In genomic region chr3:66974501-66974900, GRCm38 (mm10) we compare ENCODE assay signal across 19 mouse cellular contexts. TPM values are rescaled to one million over a fixed set of nuclear protein-coding genes. Genes with fewer than 3 reads are reported as not detected.
DNase-seq lines count a peak whose midpoint lies in the region; ATAC-seq lines count a peak whose summit lies in the region.
"Had no signal": no experiment of that assay in that cellular context is flagged by ENCODE, and none has a peak within 500 bp of the region (broad histone marks: within the 10 kb centered on the region; RNA-seq: fewer than 3 reads in every experiment).

No protein-coding gene starts in this region.

- H3K27me3 ChIP-seq in embryonic facial prominence, embryonic 13.5 days = peaks cover 90% of the 10 kb centered on the region
- peaks cover 100% of the 10 kb centered on the region for H3K27me3 ChIP-seq in embryonic facial prominence, embryonic 10.5 days (replicated peaks; ENCODE audit: low read depth, poor library complexity, severe bottlenecking)
- peaks cover 74% of the 10 kb centered on the region for H3K27me3 ChIP-seq in limb, embryonic 10.5 days (ENCODE audit: low read depth, poor library complexity, severe bottlenecking)
- H3K27me3 ChIP-seq in midbrain, embryonic 12.5 days = peaks cover 69% of the 10 kb centered on the region
- H3K27me3 ChIP-seq in intestine, embryonic 16.5 days (replicated peaks; ENCODE audit: control insufficient read depth, insufficient read depth, low read length) = peaks cover 76% of the 10 kb centered on the region
- H3K27me3 ChIP-seq: CH12.LX had no signal

- no peak for ATAC-seq in embryonic facial prominence, embryonic 13.5 days (ENCODE audit: insufficient number of reproducible peaks, insufficient read depth, low FRiP score, low TSS enrichment, low read depth)
- ATAC-seq in midbrain, embryonic 12.5 days (ENCODE audit: low FRiP score, low read depth) = no peak
- ATAC-seq in intestine, embryonic 16.5 days = no peak

- H3K4me1 ChIP-seq in embryonic facial prominence, embryonic 13.5 days = peaks cover 32% of the 10 kb centered on the region
- peaks cover 44% of the 10 kb centered on the region for H3K4me1 ChIP-seq in embryonic facial prominence, embryonic 10.5 days
- H3K4me1 ChIP-seq in limb, embryonic 10.5 days = peaks cover 80% of the 10 kb centered on the region
- H3K4me1 ChIP-seq in midbrain, embryonic 12.5 days = peaks cover 23% of the 10 kb centered on the region
- peaks cover 6% of the 10 kb centered on the region; the same call in 1 of the 2 replicates for H3K4me1 ChIP-seq in intestine, embryonic 16.5 days (ENCODE audit: control insufficient read depth, insufficient read depth, low read length)

- H3K4me2 ChIP-seq in embryonic facial prominence, embryonic 13.5 days = peak overlapping the region; percentile 75
- H3K4me2 ChIP-seq in midbrain, embryonic 12.5 days (replicated peaks) = peak overlapping the region; percentile 82
- H3K4me2 ChIP-seq in intestine, embryonic 16.5 days (ENCODE audit: low read depth, low read length) = no peak overlapping the region

- no peak overlapping the region for H3K27ac ChIP-seq in embryonic facial prominence, embryonic 13.5 days
- H3K27ac ChIP-seq in embryonic facial prominence, embryonic 10.5 days (replicated peaks) = no peak overlapping the region
- H3K27ac ChIP-seq in limb, embryonic 10.5 days = peak overlapping the region; percentile 87
- no peak overlapping the region for H3K27ac ChIP-seq in midbrain, embryonic 12.5 days (replicated peaks)
- H3K27ac ChIP-seq in intestine, embryonic 16.5 days (ENCODE audit: low read length) = no peak overlapping the region
- H3K27ac ChIP-seq: liver, embryonic 12.5 days; stomach, postnatal 0 days had no signal

- 30% methylated on average over 3 of the region's 3 CpGs for WGBS in embryonic facial prominence, embryonic 13.5 days
- WGBS in embryonic facial prominence, embryonic 10.5 days = 10% methylated on average over 3 of the region's 3 CpGs
- 13% methylated on average over 3 of the region's 3 CpGs for WGBS in limb, embryonic 10.5 days
- 14% methylated on average over 3 of the region's 3 CpGs for WGBS in midbrain, embryonic 12.5 days
- WGBS in intestine, embryonic 16.5 days = 19% methylated on average over 3 of the region's 3 CpGs

- no peaks in the 10 kb centered on the region for H3K9me3 ChIP-seq in embryonic facial prominence, embryonic 13.5 days
- no peaks in the 10 kb centered on the region for H3K9me3 ChIP-seq in embryonic facial prominence, embryonic 10.5 days
- no peaks in the 10 kb centered on the region for H3K9me3 ChIP-seq in limb, embryonic 10.5 days (replicated peaks)
- H3K9me3 ChIP-seq in midbrain, embryonic 12.5 days = no peaks in the 10 kb centered on the region
- no peaks in the 10 kb centered on the region for H3K9me3 ChIP-seq in intestine, embryonic 16.5 days (ENCODE audit: control insufficient read depth, low read length)
- H3K9me3 ChIP-seq: liver, embryonic 12.5 days had no signal

- DNase-seq in embryonic facial prominence, embryonic 10.5 days (ENCODE audit: low spot score) = no peak
- DNase-seq in B cell, adult 2 months = peak; percentile 7 to 13
- no peak for DNase-seq in limb, embryonic 10.5 days (ENCODE audit: low spot score)
- no peak for DNase-seq in layer of hippocampus, adult 9-11 months
- no peak for DNase-seq in cerebellum, adult 11-12 months
- DNase-seq: adrenal gland, postnatal 36 days; cerebellum, adult 9-10 months; lung, adult 2 months; retina, postnatal 1 day; right cerebral cortex, postnatal 4 days had no signal

- no peak overlapping the region for H3K9ac ChIP-seq in embryonic facial prominence, embryonic 13.5 days
- H3K9ac ChIP-seq in midbrain, embryonic 12.5 days (replicated peaks) = no peak overlapping the region
- H3K9ac ChIP-seq in intestine, embryonic 16.5 days (ENCODE audit: low read depth, low read length) = no peak overlapping the region
- H3K9ac ChIP-seq: liver, embryonic 12.5 days had no signal

- no peak overlapping the region for H3K4me3 ChIP-seq in embryonic facial prominence, embryonic 13.5 days
- H3K4me3 ChIP-seq in embryonic facial prominence, embryonic 10.5 days = no peak overlapping the region
- H3K4me3 ChIP-seq in limb, embryonic 10.5 days = peak overlapping the region; percentile 73
- H3K4me3 ChIP-seq in midbrain, embryonic 12.5 days = 0 out of 2 replicates have a peak overlapping the region, but pooled peaks have one; percentile 51
- no peak overlapping the region for H3K4me3 ChIP-seq in intestine, embryonic 16.5 days (ENCODE audit: low read length)

- H3K36me3 ChIP-seq in embryonic facial prominence, embryonic 13.5 days = 0 out of 2 replicates have a peak, but pooled peaks cover 3% of the 10 kb centered on the region
- H3K36me3 ChIP-seq in embryonic facial prominence, embryonic 10.5 days (replicated peaks) = no peaks in the 10 kb centered on the region
- peaks cover 55% of the 10 kb centered on the region for H3K36me3 ChIP-seq in limb, embryonic 10.5 days
- no peaks in the 10 kb centered on the region for H3K36me3 ChIP-seq in midbrain, embryonic 12.5 days
- H3K36me3 ChIP-seq in intestine, embryonic 16.5 days (ENCODE audit: control insufficient read depth, insufficient read depth, low read length) = no peaks in the 10 kb centered on the region
- H3K36me3 ChIP-seq: liver, embryonic 12.5 days had no signal

RNA-seq across cellular contexts. Expression of gene Rsrc1, which starts 6.7 kb away (rescaled TPM):
- 44.5 and 49.7 TPM in 2 replicates for polyA plus RNA-seq in embryonic facial prominence, embryonic 13.5 days (2015; fragmentation: Nextera tagmentation; extraction: Ambion mirVana)
- polyA plus RNA-seq in embryonic facial prominence, embryonic 10.5 days (2016; fragmentation: Nextera tagmentation; extraction: Ambion mirVana) = 42.0 and 45.0 TPM in 2 replicates
- 54.6 and 54.7 TPM in 2 replicates for polyA plus RNA-seq in limb, embryonic 10.5 days (2016; fragmentation: Nextera tagmentation; extraction: Ambion mirVana)
- polyA plus RNA-seq in midbrain, embryonic 12.5 days (2016; fragmentation: Nextera tagmentation; extraction: Ambion mirVana) = 54.1 and 57.9 TPM in 2 replicates
- 18.9 and 21.1 TPM in 2 replicates for polyA plus RNA-seq in intestine, embryonic 16.5 days (2015; fragmentation: Nextera tagmentation; extraction: Ambion mirVana)

RNA-seq across cellular contexts. Expression of gene Shox2, which starts 7.1 kb away (rescaled TPM):
- polyA plus RNA-seq in embryonic facial prominence, embryonic 13.5 days (2015; fragmentation: Nextera tagmentation; extraction: Ambion mirVana) = 30.9 and 44.3 TPM in 2 replicates
- 8.5 and 10.8 TPM in 2 replicates for polyA plus RNA-seq in embryonic facial prominence, embryonic 10.5 days (2016; fragmentation: Nextera tagmentation; extraction: Ambion mirVana)
- 101 and 131 TPM in 2 replicates for polyA plus RNA-seq in limb, embryonic 10.5 days (2016; fragmentation: Nextera tagmentation; extraction: Ambion mirVana)
- 97.5 and 111 TPM in 2 replicates for polyA plus RNA-seq in midbrain, embryonic 12.5 days (2016; fragmentation: Nextera tagmentation; extraction: Ambion mirVana)
- polyA plus RNA-seq in intestine, embryonic 16.5 days (2015; fragmentation: Nextera tagmentation; extraction: Ambion mirVana) = 0.12 and 0.16 TPM in 2 replicates
- polyA plus RNA-seq: frontal cortex, adult 2 months; intestine, embryonic 14.5 days; kidney, embryonic 14.5 days had no signal

Comparison
In these comparisons a context has a peak if more than half of its experiments do, and no peak if none do; other contexts are left out.
1. H3K4me3 ChIP-seq: peak in limb, embryonic 10.5 days (single experiment) and midbrain, embryonic 12.5 days (single experiment); none in embryonic facial prominence, embryonic 13.5 days (single experiment), embryonic facial prominence, embryonic 10.5 days (single experiment) and intestine, embryonic 16.5 days (single experiment).
2. DNase-seq: peak in B cell, adult 2 months (2 of 2); none in embryonic facial prominence, embryonic 10.5 days (single experiment), limb, embryonic 10.5 days (single experiment), layer of hippocampus, adult 9-11 months (single experiment) and cerebellum, adult 11-12 months (single experiment).